Mouse (Mus musculus) retina, adult 2 months (tissue): ENCODE data around the gene Cul7.

Experiments used
- DNase-seq: peaks from one replicate; pipeline ENCODE4 v3.0.0-alpha.2; 2012; ENCODE audit warnings: low read depth, low spot score

The Cul7 gene

GRCm38 (mm10) chr17:46704887-46705835 is 55.0 kb downstream of the Cul7 start, which contains the start of gene Ppp2r5d:
Ppp2r5d (minus strand) TSS chr17:46705111.
- DNase-seq = peak; percentile 90

- no peak for DNase-seq
These were observed 56.4 kb downstream of the Cul7 start for GRCm38 (mm10) chr17:46706375-46707089.

GRCm38 (mm10) chr17:46710959-46711597 is 60.9 kb downstream of the Cul7 start, which contains the start of gene Pex6:
Pex6 (plus strand) TSS chr17:46711463.
- peak; percentile 81 for DNase-seq

- DNase-seq = no peak
These were observed 61.6 kb downstream of the Cul7 start for GRCm38 (mm10) chr17:46711612-46712271.

- DNase-seq = no peak
These were observed 62.3 kb downstream of the Cul7 start for GRCm38 (mm10) chr17:46712442-46712841.

- no peak for DNase-seq
These were observed 63.7 kb downstream of the Cul7 start for GRCm38 (mm10) chr17:46713849-46714248.
